Mouse (Mus musculus): ENCODE results near the gene Il1r2. TPM values are rescaled to one million over a fixed set of nuclear protein-coding genes. Genes with fewer than 3 reads are reported as not detected.

Gene Il1r2
- polyA plus RNA-seq, 1 experiment from 2014 or later = 1.2 TPM

DNA sequence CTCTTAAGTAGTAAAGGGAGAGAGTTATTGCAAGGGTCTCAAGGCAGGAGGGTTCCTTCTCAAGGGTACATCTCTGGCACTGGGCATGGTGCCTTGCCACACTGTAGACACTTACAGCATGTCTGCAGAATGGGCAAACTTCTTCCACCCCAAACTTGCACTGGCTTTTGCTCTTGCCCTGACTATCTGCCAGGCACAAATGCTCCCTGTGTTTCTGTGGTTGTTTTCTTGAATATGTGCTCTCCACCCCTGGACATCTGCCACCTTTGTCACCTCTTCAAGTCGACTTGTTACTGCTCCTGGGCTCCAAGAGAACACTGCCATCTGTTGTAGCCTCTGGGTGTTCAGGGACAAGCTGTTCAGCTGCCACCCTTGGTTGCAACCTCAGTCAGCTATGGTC lies 57.8 kb downstream of the Il1r2 start:
- 57% methylated on average over 1 of the region's 1 CpGs for WGBS
- H3K27ac ChIP-seq (ENCODE audit: low read length) = no peak overlapping the region
- H3K4me3 ChIP-seq (ENCODE audit: low read depth, low read length) = no peak overlapping the region
- no peak overlapping the region for H3K4me2 ChIP-seq (ENCODE audit: low read length)
- no peak overlapping the region for H3K9ac ChIP-seq (ENCODE audit: low read depth, low read length)
- no peaks in the 10 kb centered on the region for H3K36me3 ChIP-seq (ENCODE audit: control insufficient read depth, insufficient read depth, low read length)
- H3K4me1 ChIP-seq (ENCODE audit: control insufficient read depth, insufficient read depth, low read length) = no peaks in the 10 kb centered on the region
- ATAC-seq = no peak
- H3K27me3 ChIP-seq (ENCODE audit: control insufficient read depth, insufficient read depth, low read depth, low read length) = no peaks in the 10 kb centered on the region
- H3K9me3 ChIP-seq (replicated peaks; ENCODE audit: control insufficient read depth, low read length, poor library complexity, severe bottlenecking) = no peaks in the 10 kb centered on the region

DNA sequence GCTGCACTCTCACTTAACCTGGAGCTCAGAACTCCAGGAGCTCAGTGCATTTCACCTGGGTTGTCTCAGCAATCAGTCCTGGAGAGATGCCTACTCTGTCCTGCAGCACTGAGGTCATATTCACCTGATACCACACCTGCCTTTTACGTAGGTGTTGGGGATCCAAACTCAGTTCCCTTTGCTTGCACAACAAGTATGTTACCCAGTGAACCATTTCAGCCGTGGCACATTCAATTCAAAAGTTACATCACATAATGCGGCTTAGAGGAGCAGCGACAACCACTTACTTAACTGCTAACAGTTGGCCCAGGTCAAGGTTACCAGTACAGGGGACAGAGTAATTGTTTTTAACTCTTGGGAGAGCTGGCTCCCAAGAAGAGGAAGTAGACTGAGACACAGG lies 58.8 kb downstream of the Il1r2 start:
- no peak for ATAC-seq
- H3K27me3 ChIP-seq (ENCODE audit: control insufficient read depth, insufficient read depth, low read depth, low read length) = no peaks in the 10 kb centered on the region
- H3K9me3 ChIP-seq (replicated peaks; ENCODE audit: control insufficient read depth, low read length, poor library complexity, severe bottlenecking) = no peaks in the 10 kb centered on the region
- no peak overlapping the region for H3K4me3 ChIP-seq (ENCODE audit: low read depth, low read length)
- no peak overlapping the region for H3K4me2 ChIP-seq (ENCODE audit: low read length)
- H3K27ac ChIP-seq (ENCODE audit: low read length) = no peak overlapping the region
- 83% methylated on average over 4 of the region's 4 CpGs for WGBS
- H3K4me1 ChIP-seq (ENCODE audit: control insufficient read depth, insufficient read depth, low read length) = no peaks in the 10 kb centered on the region
- H3K9ac ChIP-seq (ENCODE audit: low read depth, low read length) = no peak overlapping the region
- no peaks in the 10 kb centered on the region for H3K36me3 ChIP-seq (ENCODE audit: control insufficient read depth, insufficient read depth, low read length)

DNA sequence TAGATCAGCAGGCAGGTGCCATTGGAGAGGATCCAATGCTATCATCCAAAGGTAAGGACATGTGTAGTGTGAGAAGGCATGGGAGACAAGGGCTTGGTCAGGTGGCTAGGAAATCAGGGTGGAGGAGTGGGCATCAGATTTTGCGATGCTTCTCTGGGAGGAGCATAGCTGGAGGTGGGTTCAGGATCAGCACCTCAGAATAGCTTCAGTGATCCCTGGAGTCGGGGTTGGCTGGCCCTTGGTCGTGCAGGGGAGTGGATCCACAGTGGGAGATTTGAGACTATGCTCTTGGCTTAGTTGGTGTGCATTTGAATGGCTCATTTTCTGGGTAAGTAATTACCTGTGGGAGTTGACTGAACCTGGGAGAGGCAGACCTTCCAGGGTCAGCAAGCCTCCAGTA lies 59.7 kb downstream of the Il1r2 start:
- Histone ChIP-seq H3K27me3 (ENCODE audit: control insufficient read depth, insufficient read depth, low read depth, low read length) (no peaks in the 10 kb centered on the region), H3K4me1 (ENCODE audit: control insufficient read depth, insufficient read depth, low read length) (no peaks in the 10 kb centered on the region), H3K36me3 (ENCODE audit: control insufficient read depth, insufficient read depth, low read length) (no peaks in the 10 kb centered on the region), H3K4me3 (ENCODE audit: low read depth, low read length) (no peak overlapping the region), H3K9ac (ENCODE audit: low read depth, low read length) (no peak overlapping the region), H3K9me3 (replicated peaks; ENCODE audit: control insufficient read depth, low read length, poor library complexity, severe bottlenecking) (no peaks in the 10 kb centered on the region), H3K27ac (ENCODE audit: low read length) (no peak overlapping the region), H3K4me2 (ENCODE audit: low read length) (no peak overlapping the region)
- no peak for ATAC-seq
- WGBS = 63% methylated on average over 3 of the region's 3 CpGs

- H3K36me3 ChIP-seq (ENCODE audit: control insufficient read depth, insufficient read depth, low read length) = no peaks in the 10 kb centered on the region
- ATAC-seq = no peak
- no peak overlapping the region for H3K27ac ChIP-seq (ENCODE audit: low read length)
- H3K9ac ChIP-seq (ENCODE audit: low read depth, low read length) = no peak overlapping the region
- H3K27me3 ChIP-seq (ENCODE audit: control insufficient read depth, insufficient read depth, low read depth, low read length) = no peaks in the 10 kb centered on the region
- no peak overlapping the region for H3K4me2 ChIP-seq (ENCODE audit: low read length)
- H3K9me3 ChIP-seq (replicated peaks; ENCODE audit: control insufficient read depth, low read length, poor library complexity, severe bottlenecking) = no peaks in the 10 kb centered on the region
- no peak overlapping the region for H3K4me3 ChIP-seq (ENCODE audit: low read depth, low read length)
- WGBS = 78% methylated on average over 14 of the region's 14 CpGs
- H3K4me1 ChIP-seq (ENCODE audit: control insufficient read depth, insufficient read depth, low read length) = no peaks in the 10 kb centered on the region
Measured at GRCm38 (mm10) chr1:40139798-40140532, 66.1 kb downstream of the Il1r2 start.

DNA sequence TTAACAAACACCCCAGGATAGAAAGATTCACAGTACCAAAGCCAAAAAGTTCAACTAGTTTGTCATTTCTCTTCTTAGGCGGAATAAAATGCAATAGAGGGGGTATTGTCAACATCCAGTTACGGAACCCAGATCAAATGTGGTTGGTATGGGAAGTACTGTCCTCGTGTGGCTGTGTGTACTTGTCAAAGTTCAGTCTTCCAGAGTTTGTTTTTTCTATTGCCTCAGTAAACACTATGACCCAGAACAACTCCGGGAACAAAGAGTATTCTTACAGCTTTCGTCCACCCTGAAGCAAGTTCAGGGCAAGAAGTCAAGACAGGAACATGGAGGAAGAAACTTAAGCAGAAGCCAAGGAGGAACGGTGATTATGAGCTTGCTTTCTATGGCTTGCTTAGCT lies 82.2 kb downstream of the Il1r2 start:
- ATAC-seq = no peak
- Histone ChIP-seq H3K9ac (ENCODE audit: low read depth, low read length) (no peak overlapping the region), H3K9me3 (replicated peaks; ENCODE audit: control insufficient read depth, low read length, poor library complexity, severe bottlenecking) (no peaks in the 10 kb centered on the region), H3K4me1 (ENCODE audit: control insufficient read depth, insufficient read depth, low read length) (no peaks in the 10 kb centered on the region), H3K4me3 (ENCODE audit: low read depth, low read length) (no peak overlapping the region), H3K4me2 (ENCODE audit: low read length) (no peak overlapping the region), H3K27me3 (ENCODE audit: control insufficient read depth, insufficient read depth, low read depth, low read length) (no peaks in the 10 kb centered on the region), H3K36me3 (ENCODE audit: control insufficient read depth, insufficient read depth, low read length) (no peaks in the 10 kb centered on the region), H3K27ac (ENCODE audit: low read length) (no peak overlapping the region)
- WGBS = 90% methylated on average over 6 of the region's 6 CpGs

DNA sequence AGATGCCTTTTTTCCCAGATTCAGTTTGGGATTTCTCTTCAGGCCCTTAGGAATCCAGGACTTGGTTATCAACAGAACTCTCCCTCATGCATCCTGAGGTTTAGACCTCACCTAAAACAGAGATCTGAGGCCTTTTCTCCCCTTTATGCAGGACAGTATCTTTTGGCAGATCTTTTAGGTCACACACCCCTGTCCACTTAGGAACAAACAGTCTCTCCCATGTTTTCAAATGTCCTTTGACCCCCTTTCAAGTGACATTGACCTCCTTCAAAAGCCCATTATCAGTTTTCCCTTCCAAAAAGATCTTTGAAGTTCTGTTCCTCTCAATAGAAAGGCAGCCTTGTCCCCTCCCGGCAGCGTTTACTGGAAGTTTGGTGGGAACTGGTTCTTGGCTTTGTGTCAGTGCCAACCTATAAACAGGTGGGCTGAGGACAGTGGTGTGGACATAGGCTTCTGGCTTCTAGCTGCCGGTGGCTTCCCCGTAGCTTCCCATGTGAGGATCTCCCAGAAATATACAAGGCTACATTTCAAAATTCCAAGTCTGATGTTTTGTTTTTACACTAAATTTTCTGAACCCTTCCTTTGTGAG lies 89.5 kb downstream of the Il1r2 start:
- Histone ChIP-seq H3K27ac (ENCODE audit: low read length) (no peak overlapping the region), H3K4me2 (ENCODE audit: low read length) (no peak overlapping the region), H3K4me3 (ENCODE audit: low read depth, low read length) (no peak overlapping the region), H3K36me3 (ENCODE audit: control insufficient read depth, insufficient read depth, low read length) (no peaks in the 10 kb centered on the region), H3K27me3 (ENCODE audit: control insufficient read depth, insufficient read depth, low read depth, low read length) (no peaks in the 10 kb centered on the region), H3K9ac (ENCODE audit: low read depth, low read length) (no peak overlapping the region), H3K9me3 (replicated peaks; ENCODE audit: control insufficient read depth, low read length, poor library complexity, severe bottlenecking) (no peaks in the 10 kb centered on the region), H3K4me1 (ENCODE audit: control insufficient read depth, insufficient read depth, low read length) (no peaks in the 10 kb centered on the region)
- 89% methylated on average over 4 of the region's 4 CpGs for WGBS
- no peak for ATAC-seq

DNA sequence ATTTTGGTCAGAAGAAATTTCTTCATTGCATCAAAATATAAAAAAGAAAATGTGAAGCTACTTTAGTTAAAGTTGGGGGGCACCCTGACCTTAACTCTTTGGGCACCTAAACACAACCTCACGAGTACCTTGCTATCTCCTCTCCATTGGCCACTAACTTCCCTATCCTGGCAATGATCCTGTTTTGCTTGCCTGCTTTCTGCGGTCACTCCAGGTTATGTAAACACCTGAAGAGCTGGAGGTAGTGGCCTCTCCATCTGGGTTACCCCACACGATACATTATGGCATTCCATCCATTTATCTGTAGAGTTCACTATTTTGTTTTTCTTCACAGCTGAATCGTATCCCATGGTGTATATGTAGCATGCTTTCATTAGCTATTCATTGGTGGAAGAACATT lies 90.5 kb downstream of the Il1r2 start:
- H3K9ac ChIP-seq (ENCODE audit: low read depth, low read length) = no peak overlapping the region
- H3K27ac ChIP-seq (ENCODE audit: low read length) = no peak overlapping the region
- no peak for ATAC-seq
- WGBS = 94% methylated on average over 4 of the region's 4 CpGs
- H3K36me3 ChIP-seq (ENCODE audit: control insufficient read depth, insufficient read depth, low read length) = no peaks in the 10 kb centered on the region
- no peaks in the 10 kb centered on the region for H3K9me3 ChIP-seq (replicated peaks; ENCODE audit: control insufficient read depth, low read length, poor library complexity, severe bottlenecking)
- no peaks in the 10 kb centered on the region for H3K27me3 ChIP-seq (ENCODE audit: control insufficient read depth, insufficient read depth, low read depth, low read length)
- no peaks in the 10 kb centered on the region for H3K4me1 ChIP-seq (ENCODE audit: control insufficient read depth, insufficient read depth, low read length)
- H3K4me3 ChIP-seq (ENCODE audit: low read depth, low read length) = no peak overlapping the region
- no peak overlapping the region for H3K4me2 ChIP-seq (ENCODE audit: low read length)

- no peaks in the 10 kb centered on the region for H3K27me3 ChIP-seq (ENCODE audit: control insufficient read depth, insufficient read depth, low read depth, low read length)
- H3K9me3 ChIP-seq (replicated peaks; ENCODE audit: control insufficient read depth, low read length, poor library complexity, severe bottlenecking) = no peaks in the 10 kb centered on the region
- H3K36me3 ChIP-seq (ENCODE audit: control insufficient read depth, insufficient read depth, low read length) = no peaks in the 10 kb centered on the region
- ATAC-seq = no peak
- H3K4me3 ChIP-seq (ENCODE audit: low read depth, low read length) = no peak overlapping the region
- H3K27ac ChIP-seq (ENCODE audit: low read length) = no peak overlapping the region
- 94% methylated on average over 8 of the region's 8 CpGs for WGBS
- no peaks in the 10 kb centered on the region for H3K4me1 ChIP-seq (ENCODE audit: control insufficient read depth, insufficient read depth, low read length)
- no peak overlapping the region for H3K4me2 ChIP-seq (ENCODE audit: low read length)
- H3K9ac ChIP-seq (ENCODE audit: low read depth, low read length) = no peak overlapping the region
Measured at GRCm38 (mm10) chr1:40167585-40167984, 93.7 kb downstream of the Il1r2 start.

DNA sequence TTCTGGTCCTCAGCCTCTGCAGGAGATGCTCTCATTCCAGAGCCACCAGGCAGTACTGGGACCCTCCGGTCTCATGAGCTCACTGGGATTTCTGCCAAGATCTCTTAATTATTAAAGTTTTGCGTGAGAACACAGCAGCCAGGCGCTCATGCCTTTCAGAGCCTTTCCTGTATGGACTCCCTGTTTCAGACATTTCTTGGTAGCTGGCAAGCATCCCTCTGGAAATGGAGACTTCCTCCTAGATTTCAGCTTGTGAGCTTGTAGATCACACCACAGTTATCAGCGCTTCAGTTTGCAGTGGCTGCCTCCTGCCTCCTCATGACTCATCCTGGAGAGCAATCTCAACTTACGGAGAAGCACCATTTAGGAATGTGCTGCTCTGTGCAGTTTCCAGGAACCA lies 98.0 kb downstream of the Il1r2 start:
- Histone ChIP-seq H3K27me3 (ENCODE audit: control insufficient read depth, insufficient read depth, low read depth, low read length) (no peaks in the 10 kb centered on the region), H3K4me3 (ENCODE audit: low read depth, low read length) (no peak overlapping the region), H3K4me1 (ENCODE audit: control insufficient read depth, insufficient read depth, low read length) (no peaks in the 10 kb centered on the region), H3K9me3 (replicated peaks; ENCODE audit: control insufficient read depth, low read length, poor library complexity, severe bottlenecking) (no peaks in the 10 kb centered on the region), H3K36me3 (ENCODE audit: control insufficient read depth, insufficient read depth, low read length) (no peaks in the 10 kb centered on the region), H3K9ac (ENCODE audit: low read depth, low read length) (no peak overlapping the region), H3K27ac (ENCODE audit: low read length) (no peak overlapping the region), H3K4me2 (ENCODE audit: low read length) (no peak overlapping the region)
- ATAC-seq = no peak
- WGBS = 74% methylated on average over 5 of the region's 5 CpGs

Data from midbrain, embryonic 16.5 days (tissue).